ENCODE assay signal across 31 mouse cellular contexts in the genomic region with DNA sequence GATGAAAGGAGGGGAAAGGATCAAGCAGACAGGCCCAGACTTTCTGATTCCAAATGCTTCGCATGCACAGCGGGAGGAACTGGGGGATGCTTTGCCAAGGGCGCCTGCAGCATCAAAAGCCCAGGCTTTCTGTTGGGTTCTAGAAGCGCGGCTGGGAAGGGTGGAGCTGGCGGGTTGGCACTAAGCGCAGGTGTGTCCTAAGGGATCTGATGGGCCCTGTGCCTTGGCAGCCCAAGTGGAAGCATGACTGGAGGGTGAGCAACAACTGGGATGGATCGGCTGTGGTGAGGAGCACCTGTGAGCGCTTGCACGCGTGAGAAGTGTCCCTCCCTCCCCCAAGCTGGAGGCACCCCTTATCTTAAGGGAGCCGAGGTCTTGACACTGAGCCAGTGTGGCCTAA. TPM values are rescaled to one million over a fixed set of nuclear protein-coding genes. Genes with fewer than 3 reads are reported as not detected.
DNase-seq lines count a peak whose midpoint lies in the region; ATAC-seq lines count a peak whose summit lies in the region.
"Had no signal": no experiment of that assay in that cellular context is flagged by ENCODE, and none has a peak within 500 bp of the region (broad histone marks: within the 10 kb centered on the region; RNA-seq: fewer than 3 reads in every experiment).

No protein-coding gene starts in this region.

- peaks cover 26% of the 10 kb centered on the region for H3K36me3 ChIP-seq in hindbrain, embryonic 15.5 days
- H3K36me3 ChIP-seq in hindbrain, embryonic 11.5 days (ENCODE audit: control insufficient read depth, insufficient read depth, low read length), result no peaks in the 10 kb centered on the region

- no peak overlapping the region for H3K9ac ChIP-seq in hindbrain, embryonic 15.5 days
- H3K9ac ChIP-seq in hindbrain, embryonic 11.5 days (ENCODE audit: low read depth, low read length), result no peak overlapping the region
- H3K9ac ChIP-seq: embryonic facial prominence, embryonic 12.5 days; forebrain, embryonic 15.5 days; hindbrain, embryonic 13.5 days; limb, embryonic 12.5 days; liver, postnatal 0 days; midbrain, embryonic 13.5 days; neural tube, embryonic 15.5 days had no signal

- no peak overlapping the region for H3K4me3 ChIP-seq in hindbrain, embryonic 15.5 days
- no peak overlapping the region for H3K4me3 ChIP-seq in hindbrain, embryonic 11.5 days (ENCODE audit: low read depth, low read length)
- H3K4me3 ChIP-seq: embryonic facial prominence, embryonic 12.5 days; forebrain, embryonic 10.5 days; forebrain, embryonic 15.5 days; hindbrain, embryonic 13.5 days; limb, embryonic 12.5 days; megakaryocyte, embryonic 14.5 days; midbrain, embryonic 13.5 days; neural tube, embryonic 15.5 days had no signal

- WGBS in hindbrain, embryonic 15.5 days, result 23% methylated on average over 12 of the region's 12 CpGs
- 27% methylated on average over 12 of the region's 12 CpGs for WGBS in hindbrain, embryonic 11.5 days

- no peak overlapping the region for H3K27ac ChIP-seq in hindbrain, embryonic 15.5 days (replicated peaks)
- no peak overlapping the region for H3K27ac ChIP-seq in hindbrain, embryonic 11.5 days (ENCODE audit: low read depth, low read length)
- H3K27ac ChIP-seq: embryonic facial prominence, embryonic 12.5 days; forebrain, embryonic 10.5 days; forebrain, embryonic 15.5 days; hindbrain, embryonic 13.5 days; limb, embryonic 12.5 days; midbrain, embryonic 13.5 days; neural tube, embryonic 15.5 days had no signal

- peak; percentile 35; the same call in 1 of the 2 replicates for ATAC-seq in hindbrain, embryonic 15.5 days (ENCODE audit: low FRiP score, low read depth)
- ATAC-seq in hindbrain, embryonic 11.5 days (ENCODE audit: low FRiP score), result no peak
- ATAC-seq: CD4-positive, CD25-positive, alpha-beta regulatory T cell, adult 4 months; forebrain, embryonic 15.5 days; intestine, postnatal 0 days; liver, postnatal 0 days; lung, postnatal 0 days; midbrain, embryonic 13.5 days had no signal

- peaks cover 20% of the 10 kb centered on the region for H3K27me3 ChIP-seq in hindbrain, embryonic 15.5 days
- no peaks in the 10 kb centered on the region for H3K27me3 ChIP-seq in hindbrain, embryonic 11.5 days (ENCODE audit: control insufficient read depth, insufficient read depth, low read length)

- H3K4me2 ChIP-seq in hindbrain, embryonic 15.5 days, result no peak overlapping the region
- no peak overlapping the region for H3K4me2 ChIP-seq in hindbrain, embryonic 11.5 days (replicated peaks; ENCODE audit: low read depth, low read length)
- H3K4me2 ChIP-seq: embryonic facial prominence, embryonic 12.5 days; forebrain, embryonic 15.5 days; hindbrain, embryonic 13.5 days; limb, embryonic 12.5 days; liver, embryonic 11.5 days; midbrain, embryonic 13.5 days; neural tube, embryonic 15.5 days had no signal

- no peaks in the 10 kb centered on the region for H3K9me3 ChIP-seq in hindbrain, embryonic 15.5 days
- no peaks in the 10 kb centered on the region for H3K9me3 ChIP-seq in hindbrain, embryonic 11.5 days (ENCODE audit: control insufficient read depth, low read length)
- H3K9me3 ChIP-seq: embryonic facial prominence, embryonic 12.5 days; forebrain, embryonic 10.5 days; forebrain, embryonic 15.5 days; hindbrain, embryonic 13.5 days; limb, embryonic 12.5 days; megakaryocyte, embryonic 14.5 days; midbrain, embryonic 13.5 days; neural tube, embryonic 15.5 days had no signal

- peak; percentile 28 to 44 for DNase-seq in cerebellum, postnatal 10 days
- no peak for DNase-seq in cerebellum, adult 8-10 months
- no peak for DNase-seq in hindbrain, embryonic 11.5 days (ENCODE audit: low spot score)
- peak; percentile 18 for DNase-seq in 3134 (ENCODE audit: extremely low read depth, insufficient read length, low spot score)
- peak; percentile 31 for DNase-seq in ZHBTc4 (ENCODE audit: low read depth, low spot score)
- DNase-seq in kidney, postnatal 14 days, result no peak
- DNase-seq in kidney, postnatal 4 days, result no peak
- DNase-seq: adrenal gland, postnatal 36 days; cerebellum, adult 18-20 months; embryo, embryonic 11 days; gastrocnemius, postnatal 25 days; heart, adult 18-20 months; heart, postnatal 36 days; kidney, adult 9 months; kidney, postnatal 10 days; liver, postnatal 0 days; lung, postnatal 4 days; right cerebral cortex, adult 18-20 months had no signal

- H3K4me1 ChIP-seq in hindbrain, embryonic 15.5 days (replicated peaks), result peaks cover 8% of the 10 kb centered on the region
- 0 out of 2 replicates have a peak, but pooled peaks cover 4% of the 10 kb centered on the region for H3K4me1 ChIP-seq in hindbrain, embryonic 11.5 days (replicated peaks; ENCODE audit: control insufficient read depth, insufficient read depth, low read length)

RNA-seq across cellular contexts. Expression of a gene that starts 5.0 kb away (rescaled TPM):
- 0.37 and 0.56 TPM in 2 replicates for polyA plus RNA-seq in hindbrain, embryonic 15.5 days (2015; fragmentation: Nextera tagmentation; extraction: Ambion mirVana)
- polyA plus RNA-seq in hindbrain, embryonic 11.5 days (2014; fragmentation: Nextera tagmentation; extraction: Ambion mirVana), result 0.60 and 0.89 TPM in 2 replicates

RNA-seq across cellular contexts. Expression of a gene that starts 23.1 kb away (rescaled TPM):
- 2.1 and 2.2 TPM in 2 replicates for polyA plus RNA-seq in hindbrain, embryonic 15.5 days (2015; fragmentation: Nextera tagmentation; extraction: Ambion mirVana)
- polyA plus RNA-seq in hindbrain, embryonic 11.5 days (2014; fragmentation: Nextera tagmentation; extraction: Ambion mirVana), result 0.08 and 0.46 TPM in 2 replicates
- polyA plus RNA-seq: CD4-positive, CD25-positive, alpha-beta regulatory T cell, adult 4 months; embryonic facial prominence, embryonic 12.5 days; limb, embryonic 12.5 days had no signal

RNA-seq across cellular contexts. Expression of a gene that starts 50.2 kb away (rescaled TPM):
- 18.6 and 19.6 TPM in 2 replicates for polyA plus RNA-seq in hindbrain, embryonic 15.5 days (2015; fragmentation: Nextera tagmentation; extraction: Ambion mirVana)
- polyA plus RNA-seq in hindbrain, embryonic 11.5 days (2014; fragmentation: Nextera tagmentation; extraction: Ambion mirVana), result 19.0 and 19.9 TPM in 2 replicates

Comparison
In these comparisons a context has a peak if more than half of its experiments do, and no peak if none do; other contexts are left out.
1. DNase-seq: peak in cerebellum, postnatal 10 days (2 of 2), 3134 (single experiment) and ZHBTc4 (single experiment); none in cerebellum, adult 8-10 months (single experiment), hindbrain, embryonic 11.5 days (single experiment), kidney, postnatal 14 days (single experiment) and kidney, postnatal 4 days (0 of 2).